8 mouse cellular contexts compared by ENCODE assay signal in the genomic region with DNA sequence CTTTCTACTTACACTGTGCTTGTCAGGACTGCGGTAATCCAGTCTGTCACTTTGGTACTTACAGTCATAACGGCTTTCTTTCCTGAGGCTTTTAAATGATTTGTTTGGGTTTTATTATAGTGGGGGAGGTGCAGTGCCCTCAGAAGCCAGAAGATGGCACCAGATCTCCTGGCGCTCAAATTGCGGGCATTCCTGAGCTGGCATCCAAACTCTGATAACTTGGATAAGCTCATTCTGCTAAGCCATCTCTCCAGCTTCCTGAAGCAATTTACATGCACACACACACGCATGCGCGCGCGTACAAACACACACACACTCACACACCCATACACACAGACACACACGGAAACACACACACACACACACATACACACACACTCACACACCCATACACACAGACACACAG. TPM values are rescaled to one million over a fixed set of nuclear protein-coding genes. Genes with fewer than 3 reads are reported as not detected.
DNase-seq lines count a peak whose midpoint lies in the region; ATAC-seq lines count a peak whose summit lies in the region.

No protein-coding gene starts in this region.

- no peaks in the 10 kb centered on the region for H3K4me1 ChIP-seq in embryonic facial prominence, embryonic 11.5 days (ENCODE audit: control insufficient read depth, insufficient read depth, low read length)

- no peak overlapping the region for H3K27ac ChIP-seq in embryonic facial prominence, embryonic 11.5 days (replicated peaks; ENCODE audit: low read depth, low read length)

- ATAC-seq in embryonic facial prominence, embryonic 11.5 days (replicated peaks; ENCODE audit: insufficient number of reproducible peaks, low FRiP score, low TSS enrichment, low read depth) = peak; percentile 59; the same call in 1 of the 2 replicates
- peak; percentile 60 for ATAC-seq in monocyte, adult 5-6 weeks (replicated peaks; ENCODE audit: insufficient number of reproducible peaks, low FRiP score, low TSS enrichment, poor library complexity, severe bottlenecking)

- no peaks in the 10 kb centered on the region for H3K36me3 ChIP-seq in embryonic facial prominence, embryonic 11.5 days (replicated peaks; ENCODE audit: control insufficient read depth, insufficient read depth, low read depth, low read length)

- 20% methylated on average over 10 of the region's 10 CpGs for WGBS in embryonic facial prominence, embryonic 11.5 days

- H3K4me3 ChIP-seq in embryonic facial prominence, embryonic 11.5 days (ENCODE audit: low read depth, low read length) = no peak overlapping the region

- no peak overlapping the region for H3K4me2 ChIP-seq in embryonic facial prominence, embryonic 11.5 days (ENCODE audit: low read depth, low read length)

- H3K27me3 ChIP-seq in embryonic facial prominence, embryonic 11.5 days (ENCODE audit: control insufficient read depth, insufficient read depth, low read length) = no peaks in the 10 kb centered on the region

- peak; percentile 73 for DNase-seq in B cell, adult 2 months
- peak; percentile 48 for DNase-seq in adrenal gland, adult 8-10 months
- DNase-seq in embryonic facial prominence, embryonic 11.5 days (ENCODE audit: low spot score) = peak; percentile 84
- peak; percentile 14 for DNase-seq in gonadal fat pad, adult 2 months (ENCODE audit: low read depth)
- DNase-seq in kidney, adult 9 months = peak; percentile 68
- DNase-seq in liver = peak; percentile 87
- peak; percentile 81 to 88 for DNase-seq in spleen, postnatal 4 days (ENCODE audit: low spot score in 2 of 2)

- no peak overlapping the region for H3K9ac ChIP-seq in embryonic facial prominence, embryonic 11.5 days (replicated peaks; ENCODE audit: low read length)

- no peaks in the 10 kb centered on the region for H3K9me3 ChIP-seq in embryonic facial prominence, embryonic 11.5 days (replicated peaks; ENCODE audit: control insufficient read depth, low read length)

RNA-seq across cellular contexts. Expression of a gene that starts 9.1 kb away (rescaled TPM):
- 100 to 1,000 TPM in 2 of 4 experiments, 10 to 100 TPM in 2; 52.8 to 131 (median 95.6) TPM for total RNA-seq in adrenal gland, adult 8-10 months (2022)
- 10.8 and 11.0 TPM in 2 replicates for polyA plus RNA-seq in embryonic facial prominence, embryonic 11.5 days (2014; fragmentation: Nextera tagmentation; extraction: Ambion mirVana)
- polyA plus RNA-seq in gonadal fat pad, adult 2 months (2012; rRNA removed) = 26.2 and 27.6 TPM in 2 replicates
- total RNA-seq in monocyte, adult 5-6 weeks (2017) = 2,267 to 4,734 TPM (median 3,937 TPM) in 3 replicates

RNA-seq across cellular contexts. Expression of a gene that starts 18.4 kb away (rescaled TPM):
- total RNA-seq in adrenal gland, adult 8-10 months (2022) = 1 to 10 TPM; 4.6 to 9.3 (median 5.1) TPM
- polyA plus RNA-seq in embryonic facial prominence, embryonic 11.5 days (2014; fragmentation: Nextera tagmentation; extraction: Ambion mirVana) = 11.6 and 13.2 TPM in 2 replicates
- 14.6 and 14.8 TPM in 2 replicates for polyA plus RNA-seq in gonadal fat pad, adult 2 months (2012; rRNA removed)
- 0.19 to 0.87 TPM (median 0.75 TPM) in 3 replicates for total RNA-seq in monocyte, adult 5-6 weeks (2017)

RNA-seq across cellular contexts. Expression of a gene that starts 42.0 kb away (rescaled TPM):
- total RNA-seq in adrenal gland, adult 8-10 months (2022) = not detected
- polyA plus RNA-seq in embryonic facial prominence, embryonic 11.5 days (2014; fragmentation: Nextera tagmentation; extraction: Ambion mirVana) = not detected in 2 replicates
- polyA plus RNA-seq in gonadal fat pad, adult 2 months (2012; rRNA removed) = not detected in 2 replicates
- total RNA-seq in monocyte, adult 5-6 weeks (2017) = not detected in 3 replicates

Comparison
In these comparisons a context has a peak if more than half of its experiments do, and no peak if none do; other contexts are left out.
1. DNase-seq: peak in every context shown above with its lines; median percentile 87 in liver; 84 in spleen, postnatal 4 days; 84 in embryonic facial prominence, embryonic 11.5 days; 73 in B cell, adult 2 months; 68 in kidney, adult 9 months; 48 in adrenal gland, adult 8-10 months; 14 in gonadal fat pad, adult 2 months.
2. RNA of a gene that starts 9.1 kb away (total RNA-seq): 2,267 to 4,734 TPM in monocyte, adult 5-6 weeks; 52.8 to 131 TPM in adrenal gland, adult 8-10 months; every median in the first group is over 10 times any median in the second.